Mouse (Mus musculus) cortical plate, adult 2 months (tissue): ENCODE measurements at regions not wholly inside any gene's neighbourhood (a gene's known extent, or its start where the extent isn't known, plus 50 kb on each side); places are given as distances from the start of the nearest gene placed in this dataset.

Experiments
- CTCF ChIP-seq: fragments of 200-500 bp; IDR thresholded peaks from 2 replicates; pipeline ENCODE4 v1.5.1; 2011; ENCODE audit warnings: mild to moderate bottlenecking, control low read depth, low read length; ENCODE audit not compliant: insufficient read depth; ENCODE audit errors: extremely low read depth
- POLR2A ChIP-seq: fragments of 200-500 bp; IDR thresholded peaks from 2 replicates; pipeline ENCODE4 v1.6.1; 2011; ENCODE audit warnings: mild to moderate bottlenecking, low read length, control low read depth; ENCODE audit not compliant: insufficient read depth; ENCODE audit errors: extremely low read depth

- TF ChIP-seq CTCF (0 out of 2 replicates have a peak, but pooled peaks have one; percentile 7), POLR2A (no peak)
These were observed 692.4 kb downstream of the Ntrk3 start for GRCm38 (mm10) chr7:78045456-78045855.
